Mouse (Mus musculus) heart, embryonic 16.5 days (tissue): ENCODE measurements around the gene Krtcap2. TPM values are rescaled to one million over a fixed set of nuclear protein-coding genes. Genes with fewer than 3 reads are reported as not detected.
"Not testable (repeated sequence)": the region's sequence is repeated elsewhere in the genome, so short reads cannot be mapped to it uniquely, and the experiment has no call there.

Experiments used
- ATAC-seq: fragments of 200-750 bp; cut with Nextera tagmentation; replicated peaks from 2 replicates; pipeline ENCODE4 v1.8.0; 2017; ENCODE audit warnings: moderate number of reproducible peaks; ENCODE audit not compliant: insufficient read depth, low FRiP score; ENCODE audit errors: extremely low read depth
- H3K27ac ChIP-seq: fragments of 300-500 bp; sonication (generic); 2 replicates; pipeline ENCODE4 v1.5.1; 2014; ENCODE audit warnings: mild to moderate bottlenecking, low read length, control low read depth, moderate library complexity
- H3K27me3 ChIP-seq: fragments of 300-500 bp; sonication (generic); 2 replicates; pipeline ENCODE4 v1.6.1; 2014; ENCODE audit warnings: low read length, mixed read lengths; ENCODE audit not compliant: control insufficient read depth, insufficient read depth
- H3K36me3 ChIP-seq: fragments of 300-500 bp; sonication (generic); 2 replicates; pipeline ENCODE4 v1.6.1; 2014; ENCODE audit not compliant: control insufficient read depth, insufficient read depth
- H3K4me1 ChIP-seq: fragments of 300-500 bp; sonication (generic); 2 replicates; pipeline ENCODE4 v1.6.1; 2014; ENCODE audit warnings: low read length, mixed read lengths; ENCODE audit not compliant: control insufficient read depth, insufficient read depth
- H3K4me2 ChIP-seq: fragments of 300-500 bp; sonication (generic); 2 replicates; pipeline ENCODE4 v1.6.1; 2014; ENCODE audit warnings: low read depth, mild to moderate bottlenecking, control low read depth, low read length
- H3K4me3 ChIP-seq: fragments of 300-500 bp; sonication (generic); 2 replicates; pipeline ENCODE4 v1.5.1; 2014; ENCODE audit warnings: mild to moderate bottlenecking, control low read depth, low read length
- H3K9ac ChIP-seq: fragments of 300-500 bp; sonication (generic); 2 replicates; pipeline ENCODE4 v1.6.1; 2014; ENCODE audit warnings: low read length, control low read depth
- H3K9me3 ChIP-seq: fragments of 300-500 bp; sonication (generic); replicated peaks from 2 replicates; pipeline ENCODE4 v1.6.1; 2016; ENCODE audit warnings: low read length; ENCODE audit not compliant: control insufficient read depth
- WGBS: fragments of 180-500 bp; shearing (Covaris S2); extraction: QIAGEN DNeasy Blood & Tissue Kit; methylation state at CpG from one replicate; pipeline ENCODE4 v1.1.7; 2014; 5-methylcytosine and 5-hydroxymethylcytosine counted together
- polyA plus RNA-seq: library from polyadenylated mRNA; unstranded; fragments of >200 nt; fragmentation: Nextera tagmentation; extraction: Ambion mirVana; gene quantifications from 2 replicates; pipeline ENCODE4 v1.2.1, GENCODE M21; 2015

Krtcap2 gene
- polyA plus RNA-seq, 1 experiment from 2014 or later: 234 TPM

- no peaks in the 10 kb centered on the region for H3K9me3 ChIP-seq
- WGBS: 80% methylated on average over 6 of the region's 6 CpGs
- no peak overlapping the region for H3K4me3 ChIP-seq
- no peaks in the 10 kb centered on the region for H3K27me3 ChIP-seq
- no peak overlapping the region for H3K27ac ChIP-seq
- peaks cover 6% of the 10 kb centered on the region for H3K4me1 ChIP-seq
- no peak overlapping the region for H3K9ac ChIP-seq
- ATAC-seq: no peak
- H3K36me3 ChIP-seq: peaks cover 28% of the 10 kb centered on the region
- H3K4me2 ChIP-seq: no peak overlapping the region
These were observed 37.0 kb upstream of the Krtcap2 start for GRCm38 (mm10) chr3:89208736-89209135.

GRCm38 (mm10) chr3:89209731-89210130, 36.0 kb upstream of the Krtcap2 start:
- H3K27me3 ChIP-seq: no peaks in the 10 kb centered on the region
- no peak overlapping the region for H3K27ac ChIP-seq
- no peak overlapping the region for H3K9ac ChIP-seq
- no peak overlapping the region for H3K4me2 ChIP-seq
- peaks cover 28% of the 10 kb centered on the region for H3K36me3 ChIP-seq
- peaks cover 10% of the 10 kb centered on the region for H3K4me1 ChIP-seq
- no peaks in the 10 kb centered on the region for H3K9me3 ChIP-seq
- WGBS: 94% methylated on average over 7 of the region's 7 CpGs
- no peak for ATAC-seq
- H3K4me3 ChIP-seq: no peak overlapping the region

GRCm38 (mm10) chr3:89210162-89210561, 35.6 kb upstream of the Krtcap2 start:
- Histone ChIP-seq H3K27me3 (no peaks in the 10 kb centered on the region), H3K4me3 (no peak overlapping the region), H3K9ac (no peak overlapping the region), H3K27ac (no peak overlapping the region), H3K36me3 (peaks cover 28% of the 10 kb centered on the region), H3K4me2 (no peak overlapping the region), H3K9me3 (no peaks in the 10 kb centered on the region), H3K4me1 (peaks cover 13% of the 10 kb centered on the region)
- WGBS: 67% methylated on average over 13 of the region's 13 CpGs
- ATAC-seq: no peak

GRCm38 (mm10) chr3:89210731-89211130, 35.0 kb upstream of the Krtcap2 start:
- H3K4me1 ChIP-seq: peaks cover 19% of the 10 kb centered on the region
- no peak for ATAC-seq
- H3K4me2 ChIP-seq: no peak overlapping the region
- no peak overlapping the region for H3K27ac ChIP-seq
- peaks cover 28% of the 10 kb centered on the region for H3K36me3 ChIP-seq
- H3K4me3 ChIP-seq: no peak overlapping the region
- no peak overlapping the region for H3K9ac ChIP-seq
- H3K27me3 ChIP-seq: no peaks in the 10 kb centered on the region
- H3K9me3 ChIP-seq: no peaks in the 10 kb centered on the region
- WGBS: 61% methylated on average over 7 of the region's 7 CpGs

- Histone ChIP-seq H3K27me3 (no peaks in the 10 kb centered on the region), H3K4me2 (peak overlapping the region; percentile 90), H3K9ac (peak overlapping the region; percentile 87), H3K27ac (peak overlapping the region; percentile 96), H3K4me1 (peaks cover 19% of the 10 kb centered on the region), H3K36me3 (peaks cover 10% of the 10 kb centered on the region), H3K9me3 (no peaks in the 10 kb centered on the region), H3K4me3 (peak overlapping the region; percentile 94)
- under 1% methylated on average over 68 of the region's 69 CpGs for WGBS
- peak; percentile 93 for ATAC-seq
These were observed 31.8 kb upstream of the Krtcap2 start for GRCm38 (mm10) chr3:89213803-89214530.

- 5% methylated on average over 19 of the region's 19 CpGs for WGBS
- Histone ChIP-seq H3K4me1 (peaks cover 19% of the 10 kb centered on the region), H3K27ac (peak within 1 kb of the TSS; percentile 96)
These were observed 30.9 kb upstream of the Krtcap2 start, which contains the start of gene Thbs3 for GRCm38 (mm10) chr3:89214681-89215411. Thbs3 (plus strand) TSS chr3:89215180.

GRCm38 (mm10) chr3:89215853-89216252, 29.9 kb upstream of the Krtcap2 start:
- Histone ChIP-seq H3K4me1 (peaks cover 19% of the 10 kb centered on the region), H3K27me3 (no peaks in the 10 kb centered on the region), H3K9me3 (no peaks in the 10 kb centered on the region), H3K4me3 (peak overlapping the region; percentile 39), H3K36me3 (no peaks in the 10 kb centered on the region), H3K4me2 (peak overlapping the region; percentile 90), H3K9ac (no peak overlapping the region), H3K27ac (no peak overlapping the region)
- ATAC-seq: no peak
- under 1% methylated on average over 6 of the region's 6 CpGs for WGBS

More at GRCm38 (mm10) chr3:89214681-89215411, 30.9 kb upstream of the Krtcap2 start, which contains the start of gene Thbs3:
- no peaks in the 10 kb centered on the region for H3K27me3 ChIP-seq
- H3K4me3 ChIP-seq: peak within 1 kb of the TSS; percentile 94
- peak within 1 kb of the TSS; percentile 87 for H3K9ac ChIP-seq
- no peak for ATAC-seq
- peak within 1 kb of the TSS; percentile 90 for H3K4me2 ChIP-seq
- 0 out of 2 replicates have a peak, but pooled peaks cover 4% of the 10 kb centered on the region for H3K36me3 ChIP-seq
- H3K9me3 ChIP-seq: no peaks in the 10 kb centered on the region

- not testable (repeated sequence) for H3K27ac ChIP-seq, H3K4me2 ChIP-seq, H3K27me3 ChIP-seq, H3K36me3 ChIP-seq, ATAC-seq, H3K4me3 ChIP-seq, H3K9me3 ChIP-seq, H3K9ac ChIP-seq
- WGBS: 68% methylated on average over 7 of the region's 7 CpGs
- peaks cover 19% of the 10 kb centered on the region for H3K4me1 ChIP-seq
These were observed 29.4 kb upstream of the Krtcap2 start for GRCm38 (mm10) chr3:89216407-89216806.

- no peak overlapping the region for H3K27ac ChIP-seq
- no peak overlapping the region for H3K4me3 ChIP-seq
- peaks cover 13% of the 10 kb centered on the region for H3K4me1 ChIP-seq
- H3K4me2 ChIP-seq: no peak overlapping the region
- no peaks in the 10 kb centered on the region for H3K27me3 ChIP-seq
- no peaks in the 10 kb centered on the region for H3K36me3 ChIP-seq
- no peak overlapping the region for H3K9ac ChIP-seq
- WGBS: 69% methylated on average over 1 of the region's 1 CpGs
- no peaks in the 10 kb centered on the region for H3K9me3 ChIP-seq
- ATAC-seq: no peak
These were observed 27.5 kb upstream of the Krtcap2 start for GRCm38 (mm10) chr3:89218271-89218670.
